Mouse (Mus musculus): ENCODE measurements around the gene Herc6. TPM values are rescaled to one million over a fixed set of nuclear protein-coding genes. Genes with fewer than 3 reads are reported as not detected.
A peak's percentile ranks its signal among the peaks of the same experiment; 100 is the strongest.

The Herc6 gene
- polyA plus RNA-seq, 1 experiment from 2014 or later: 1.1 TPM

DNA sequence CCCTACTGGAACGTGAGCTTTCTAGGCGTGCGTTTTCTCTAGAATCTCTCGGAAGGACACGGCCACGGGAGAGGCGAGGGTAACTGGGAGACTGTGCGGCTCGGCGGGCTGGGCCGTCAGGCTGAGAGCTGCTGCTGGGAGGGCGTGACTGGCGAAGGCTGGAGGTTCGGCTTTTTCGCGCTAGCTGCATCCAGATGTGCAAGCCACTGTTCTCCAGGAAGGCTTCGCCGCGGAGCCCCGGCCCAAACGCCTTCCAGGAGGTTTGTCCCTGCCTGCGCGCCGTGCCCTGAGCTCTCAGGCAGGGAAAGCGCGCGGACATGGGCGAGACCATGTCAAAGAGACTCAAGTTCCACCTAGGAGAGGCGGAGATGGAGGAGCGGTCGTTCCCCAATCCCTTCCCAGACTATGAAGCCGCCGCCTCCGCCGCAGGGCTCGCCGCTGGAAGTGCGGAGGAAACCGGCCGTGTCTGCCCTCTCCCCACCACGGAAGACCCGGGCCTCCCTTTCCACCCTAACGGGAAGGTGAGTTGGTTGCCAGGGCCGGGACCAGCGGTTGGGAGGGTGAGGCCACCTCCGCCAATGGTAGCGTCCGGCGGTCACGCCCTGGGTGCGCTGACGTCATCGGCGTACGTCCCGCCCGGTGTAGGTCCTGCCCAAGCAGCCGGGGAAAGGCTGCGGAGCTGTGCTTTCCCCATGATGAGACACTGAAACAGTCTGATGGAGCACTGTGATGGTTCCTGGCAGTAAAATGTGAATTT, 122.1 kb downstream of the Herc6 start:
- peak; percentile 99 for ATAC-seq
- H3K9me3 ChIP-seq (ENCODE audit: control insufficient read depth, low read length): no peaks in the 10 kb centered on the region
- WGBS: 0% methylated on average over 59 of the region's 59 CpGs
- H3K36me3 ChIP-seq (ENCODE audit: control insufficient read depth, insufficient read depth, low read length): no peaks in the 10 kb centered on the region
- H3K4me1 ChIP-seq (ENCODE audit: control insufficient read depth, insufficient read depth, low read depth, low read length): peaks cover 16% of the 10 kb centered on the region
- peak overlapping the region; percentile 77 for H3K4me3 ChIP-seq (ENCODE audit: low read length)
- H3K27me3 ChIP-seq (replicated peaks; ENCODE audit: control insufficient read depth, insufficient read depth, low read length): no peaks in the 10 kb centered on the region
- peak overlapping the region; percentile 98 for H3K27ac ChIP-seq (ENCODE audit: low read depth, low read length)
- H3K4me2 ChIP-seq (ENCODE audit: low read length): peak overlapping the region; percentile 75
- peak overlapping the region; percentile 92 for H3K9ac ChIP-seq (ENCODE audit: low read depth, low read length)

DNA sequence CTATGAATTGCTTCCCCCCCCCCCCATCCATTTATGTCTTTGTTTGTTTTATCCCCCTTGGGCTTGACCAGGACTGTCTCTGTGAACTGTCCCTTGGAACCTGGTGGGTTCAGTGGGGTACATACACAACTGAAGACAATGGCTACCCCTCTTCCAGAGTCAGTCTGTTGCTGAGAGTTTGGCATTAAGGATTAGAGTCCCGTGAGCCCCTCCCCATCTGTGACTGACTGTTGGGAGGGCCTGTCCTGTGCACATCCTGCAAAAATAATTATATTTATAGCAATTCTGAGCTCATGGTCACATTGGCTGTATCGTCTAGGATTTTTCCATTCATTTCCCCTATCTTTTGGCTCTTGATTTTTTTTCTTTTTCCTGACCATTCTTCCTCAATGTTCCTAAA, 122.9 kb downstream of the Herc6 start:
- no peaks in the 10 kb centered on the region for H3K27me3 ChIP-seq (replicated peaks; ENCODE audit: control insufficient read depth, insufficient read depth, low read length)
- H3K4me2 ChIP-seq (ENCODE audit: low read length): peak overlapping the region; percentile 75
- peak overlapping the region; percentile 92 for H3K9ac ChIP-seq (ENCODE audit: low read depth, low read length)
- H3K4me3 ChIP-seq (ENCODE audit: low read length): peak overlapping the region; percentile 77
- no peaks in the 10 kb centered on the region for H3K36me3 ChIP-seq (ENCODE audit: control insufficient read depth, insufficient read depth, low read length)
- WGBS: 23% methylated on average over 2 of the region's 2 CpGs
- H3K4me1 ChIP-seq (ENCODE audit: control insufficient read depth, insufficient read depth, low read depth, low read length): peaks cover 16% of the 10 kb centered on the region
- no peaks in the 10 kb centered on the region for H3K9me3 ChIP-seq (ENCODE audit: control insufficient read depth, low read length)
- H3K27ac ChIP-seq (ENCODE audit: low read depth, low read length): peak overlapping the region; percentile 98
- ATAC-seq: peak; percentile 27

GRCm38 (mm10) chr6:57706721-57707120, 125.9 kb downstream of the Herc6 start:
- Histone ChIP-seq H3K9ac (ENCODE audit: low read depth, low read length) (no peak overlapping the region), H3K27ac (ENCODE audit: low read depth, low read length) (no peak overlapping the region), H3K27me3 (replicated peaks; ENCODE audit: control insufficient read depth, insufficient read depth, low read length) (no peaks in the 10 kb centered on the region), H3K4me2 (ENCODE audit: low read length) (no peak overlapping the region), H3K9me3 (ENCODE audit: control insufficient read depth, low read length) (no peaks in the 10 kb centered on the region), H3K4me3 (ENCODE audit: low read length) (no peak overlapping the region), H3K4me1 (ENCODE audit: control insufficient read depth, insufficient read depth, low read depth, low read length) (peaks cover 10% of the 10 kb centered on the region), H3K36me3 (ENCODE audit: control insufficient read depth, insufficient read depth, low read length) (no peaks in the 10 kb centered on the region)
- ATAC-seq: no peak
- WGBS: 96% methylated on average over 1 of the region's 1 CpGs

DNA sequence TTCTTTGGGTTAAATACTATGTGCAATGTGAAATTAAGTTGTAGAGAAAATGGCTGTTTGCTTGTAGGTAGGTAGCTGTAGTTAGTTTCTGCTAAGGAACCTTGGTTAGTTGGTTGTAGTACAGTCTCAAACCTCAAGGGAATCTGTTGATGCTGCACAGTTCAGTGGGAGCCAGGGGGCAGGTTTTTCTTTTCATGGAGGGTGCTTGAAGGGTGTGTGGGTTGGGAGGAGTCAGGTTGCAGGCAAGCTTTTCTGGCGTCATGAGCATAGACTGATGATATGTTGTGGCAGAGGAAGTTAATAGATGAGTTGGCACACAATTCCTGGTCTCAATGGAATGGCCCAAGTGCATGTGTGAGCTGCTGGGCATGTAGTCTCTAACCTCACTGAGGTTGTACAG, 130.9 kb downstream of the Herc6 start:
- Histone ChIP-seq H3K9me3 (ENCODE audit: control insufficient read depth, low read length) (no peaks in the 10 kb centered on the region), H3K36me3 (ENCODE audit: control insufficient read depth, insufficient read depth, low read length) (peaks cover 3% of the 10 kb centered on the region; the same call in 1 of the 2 replicates), H3K4me2 (ENCODE audit: low read length) (no peak overlapping the region), H3K27ac (ENCODE audit: low read depth, low read length) (no peak overlapping the region), H3K4me1 (ENCODE audit: control insufficient read depth, insufficient read depth, low read depth, low read length) (no peaks in the 10 kb centered on the region), H3K4me3 (ENCODE audit: low read length) (no peak overlapping the region), H3K9ac (ENCODE audit: low read depth, low read length) (no peak overlapping the region), H3K27me3 (replicated peaks; ENCODE audit: control insufficient read depth, insufficient read depth, low read length) (no peaks in the 10 kb centered on the region)
- 47% methylated on average over 1 of the region's 1 CpGs for WGBS
- no peak for ATAC-seq

Other genes starting within 250 kb of the Herc6 start
- not detected in 2 replicates for gene Vmn1r17, start 217.3 kb upstream of the Herc6 start, polyA plus RNA-seq (2015; fragmentation: Nextera tagmentation; extraction: Ambion mirVana)
- not detected in 2 replicates for gene Vmn1r18, start 185.2 kb upstream of the Herc6 start, polyA plus RNA-seq (2015; fragmentation: Nextera tagmentation; extraction: Ambion mirVana)
- not detected in 2 replicates for gene Vmn1r19, start 177.2 kb upstream of the Herc6 start, polyA plus RNA-seq (2015; fragmentation: Nextera tagmentation; extraction: Ambion mirVana)
- gene Vmn1r20, start 152.1 kb upstream of the Herc6 start, polyA plus RNA-seq (2015; fragmentation: Nextera tagmentation; extraction: Ambion mirVana): not detected in 2 replicates
- 7.3 and 7.7 TPM in 2 replicates for gene Ppm1k, start 45.5 kb upstream of the Herc6 start, polyA plus RNA-seq (2015; fragmentation: Nextera tagmentation; extraction: Ambion mirVana)
- gene Pyurf, start 111.1 kb downstream of the Herc6 start, polyA plus RNA-seq (2015; fragmentation: Nextera tagmentation; extraction: Ambion mirVana): 17.5 and 18.8 TPM in 2 replicates
- 84.3 and 88.9 TPM in 2 replicates for gene Lancl2, start 121.5 kb downstream of the Herc6 start, polyA plus RNA-seq (2015; fragmentation: Nextera tagmentation; extraction: Ambion mirVana)
- gene Vopp1, start 244.2 kb downstream of the Herc6 start, polyA plus RNA-seq (2015; fragmentation: Nextera tagmentation; extraction: Ambion mirVana): 218 and 224 TPM in 2 replicates

Data from hindbrain, embryonic 16.5 days (tissue).